Mouse (Mus musculus): Measurements from ENCODE around the gene Vgll3. TPM values are rescaled to one million over a fixed set of nuclear protein-coding genes. Genes with fewer than 3 reads are reported as not detected.

Gene Vgll3
- not detected for polyA plus RNA-seq (2017; shearing (Covaris generic))

GRCm38 (mm10) chr16:65814918-65815881 is at the start of gene Vgll3:
Vgll3 (plus strand) TSS chr16:65815257.

